Mouse (Mus musculus): Measurements from ENCODE around the gene Pdzd2. TPM values are rescaled to one million over a fixed set of nuclear protein-coding genes. Genes with fewer than 3 reads are reported as not detected.

Pdzd2 gene
- polyA plus RNA-seq, 1 experiment: 19.8 TPM

DNA sequence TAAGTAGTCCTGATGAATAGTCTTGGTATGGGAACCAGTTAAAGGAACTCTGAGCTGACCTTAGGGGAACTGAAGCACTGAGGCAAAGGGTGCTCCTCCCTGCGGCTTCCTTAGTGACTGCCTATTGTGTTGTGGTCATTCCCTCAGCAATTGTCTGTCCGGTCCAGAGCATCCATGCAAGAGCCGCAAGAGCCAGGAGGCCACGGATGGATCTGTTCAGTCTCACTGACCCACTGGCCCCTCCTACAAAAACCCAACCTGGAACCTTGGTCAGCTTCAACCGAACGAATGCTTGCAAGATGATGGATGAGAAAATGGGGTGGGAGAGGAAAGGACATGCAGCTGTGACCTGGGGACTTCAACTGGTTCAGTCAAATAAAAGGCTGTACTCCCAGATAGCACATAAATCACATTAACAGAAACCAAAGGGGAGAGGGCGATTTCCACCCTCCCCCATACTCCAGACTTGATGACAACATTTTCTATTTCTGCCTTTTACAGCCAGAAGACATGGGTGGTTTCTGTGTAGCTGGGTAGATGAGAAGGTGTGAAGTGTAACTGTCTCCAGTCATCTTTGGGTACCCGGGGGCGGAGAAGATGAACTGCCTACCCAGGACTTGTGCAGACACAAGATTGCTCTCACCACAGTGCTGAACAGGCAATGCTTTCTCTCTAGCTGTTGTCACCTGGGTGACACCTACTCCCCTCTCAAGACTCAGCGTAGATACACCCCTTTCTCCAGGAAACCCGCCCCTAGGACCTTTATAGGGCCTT, 181.9 kb downstream of the Pdzd2 start:
- H3K27ac ChIP-seq (ENCODE audit: insufficient read depth, low read length): no peak overlapping the region
- H3K4me3 ChIP-seq (ENCODE audit: insufficient read depth, low read length): no peak overlapping the region
- no peaks in the 10 kb centered on the region; the same call in 1 of the 2 replicates for H3K4me1 ChIP-seq (ENCODE audit: control insufficient read depth, insufficient read depth, low read length)
- TF ChIP-seq POLR2A (IDR thresholded peaks at IDR 0.05; ENCODE audit: extremely low read depth, insufficient read depth, low read length) (no peak), CTCF (IDR thresholded peaks at IDR 0.05; ENCODE audit: extremely low read depth, insufficient read depth, low read length) (no peak)

DNA sequence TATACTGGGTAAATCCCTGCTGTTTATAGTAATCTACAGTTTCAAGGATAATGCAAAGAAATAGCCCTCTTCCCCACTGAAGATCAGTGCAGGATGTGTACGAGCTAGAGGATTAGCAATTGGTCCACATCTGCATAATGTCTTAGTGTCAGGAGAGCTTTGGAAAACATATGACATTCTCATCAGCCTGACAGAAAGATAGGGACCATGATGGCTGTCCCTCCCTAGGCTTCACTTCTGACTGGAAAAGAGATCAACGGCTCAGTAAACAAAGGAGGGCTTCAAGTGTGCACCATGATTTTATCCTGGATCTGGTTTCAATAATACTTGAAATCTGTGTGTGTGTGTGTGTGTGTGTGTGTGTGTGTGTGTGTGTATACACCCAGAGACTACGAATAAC, 186.5 kb downstream of the Pdzd2 start:
- H3K4me1 ChIP-seq (ENCODE audit: control insufficient read depth, insufficient read depth, low read length): no peaks in the 10 kb centered on the region; the same call in 1 of the 2 replicates
- TF ChIP-seq CTCF (IDR thresholded peaks at IDR 0.05; ENCODE audit: extremely low read depth, insufficient read depth, low read length): no peak
- no peak for TF ChIP-seq POLR2A (IDR thresholded peaks at IDR 0.05; ENCODE audit: extremely low read depth, insufficient read depth, low read length)
- no peak overlapping the region for H3K27ac ChIP-seq (ENCODE audit: insufficient read depth, low read length)
- no peak overlapping the region for H3K4me3 ChIP-seq (ENCODE audit: insufficient read depth, low read length)

DNA sequence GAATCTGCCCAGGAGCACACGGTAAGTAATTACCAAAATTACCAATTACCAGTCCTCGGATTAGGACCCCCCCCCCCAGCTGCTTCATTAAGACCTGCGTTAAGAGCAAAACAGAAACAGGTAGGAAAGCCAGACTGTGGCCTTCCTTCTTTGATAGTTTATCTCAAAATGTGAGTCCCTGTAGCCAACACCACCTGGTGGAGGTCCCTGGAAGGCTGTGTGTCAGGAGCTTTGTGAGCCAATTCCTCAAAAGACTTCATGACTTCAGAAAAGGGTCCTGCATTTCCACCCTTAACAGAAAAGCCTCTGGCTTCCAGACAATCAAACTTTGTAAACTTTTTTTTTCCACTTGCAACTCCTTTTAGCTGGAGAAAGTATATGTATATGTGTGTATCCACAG, 188.8 kb downstream of the Pdzd2 start:
- TF ChIP-seq CTCF (IDR thresholded peaks at IDR 0.05; ENCODE audit: extremely low read depth, insufficient read depth, low read length) (no peak), POLR2A (IDR thresholded peaks at IDR 0.05; ENCODE audit: extremely low read depth, insufficient read depth, low read length) (no peak)
- H3K27ac ChIP-seq (ENCODE audit: insufficient read depth, low read length): no peak overlapping the region
- H3K4me3 ChIP-seq (ENCODE audit: insufficient read depth, low read length): no peak overlapping the region
- H3K4me1 ChIP-seq (ENCODE audit: control insufficient read depth, insufficient read depth, low read length): no peaks in the 10 kb centered on the region; the same call in 1 of the 2 replicates

DNA sequence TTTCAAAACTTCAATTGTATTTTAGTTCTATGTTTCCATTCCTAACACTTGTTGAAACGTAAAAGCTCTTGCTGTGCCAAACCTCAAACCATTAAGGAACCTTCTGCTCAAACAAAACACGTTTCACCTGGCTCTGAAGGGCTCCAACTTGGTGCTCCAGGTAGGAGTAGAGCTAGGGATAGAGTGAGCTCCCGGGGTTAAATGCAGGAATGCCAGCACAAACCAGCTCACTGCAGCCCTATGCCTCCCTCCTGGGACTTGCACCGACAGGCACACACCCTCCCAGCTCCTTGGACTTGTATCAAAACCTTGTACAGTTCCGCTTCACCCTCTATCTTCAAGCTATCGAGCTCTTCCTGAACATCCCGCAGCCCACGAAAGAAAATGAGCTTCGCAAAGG, 189.3 kb downstream of the Pdzd2 start:
- Histone ChIP-seq H3K4me1 (ENCODE audit: control insufficient read depth, insufficient read depth, low read length) (no peaks in the 10 kb centered on the region; the same call in 1 of the 2 replicates), H3K27ac (ENCODE audit: insufficient read depth, low read length) (no peak overlapping the region), H3K4me3 (ENCODE audit: insufficient read depth, low read length) (no peak overlapping the region)
- TF ChIP-seq POLR2A (IDR thresholded peaks at IDR 0.05; ENCODE audit: extremely low read depth, insufficient read depth, low read length) (no peak), CTCF (IDR thresholded peaks at IDR 0.05; ENCODE audit: extremely low read depth, insufficient read depth, low read length) (no peak)

DNA sequence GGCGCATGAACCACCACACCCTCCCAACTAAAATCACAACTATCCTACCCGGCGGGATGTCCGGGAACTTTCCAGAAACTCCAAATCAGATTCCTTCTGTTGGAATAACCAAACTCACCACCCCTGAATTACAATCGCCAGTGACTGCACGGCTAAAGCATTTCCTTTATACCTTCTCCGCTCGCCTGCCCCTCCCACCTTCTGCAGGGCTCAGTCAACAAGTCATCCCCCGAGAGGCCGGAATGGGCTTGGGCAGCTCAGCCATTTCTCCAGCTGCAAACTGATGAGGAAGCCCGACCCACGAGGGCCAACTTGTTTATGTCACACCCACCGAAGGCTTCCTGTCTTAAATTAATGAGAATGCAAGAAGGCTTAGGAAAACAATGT, 189.8 kb downstream of the Pdzd2 start:
- Histone ChIP-seq H3K4me1 (ENCODE audit: control insufficient read depth, insufficient read depth, low read length) (no peaks in the 10 kb centered on the region), H3K4me3 (ENCODE audit: insufficient read depth, low read length) (peak overlapping the region; percentile 25; the same call in 1 of the 2 replicates), H3K27ac (ENCODE audit: insufficient read depth, low read length) (no peak overlapping the region)
- TF ChIP-seq POLR2A (IDR thresholded peaks at IDR 0.05; ENCODE audit: extremely low read depth, insufficient read depth, low read length): no peak
- TF ChIP-seq CTCF (IDR thresholded peaks at IDR 0.05; ENCODE audit: extremely low read depth, insufficient read depth, low read length): no peak

DNA sequence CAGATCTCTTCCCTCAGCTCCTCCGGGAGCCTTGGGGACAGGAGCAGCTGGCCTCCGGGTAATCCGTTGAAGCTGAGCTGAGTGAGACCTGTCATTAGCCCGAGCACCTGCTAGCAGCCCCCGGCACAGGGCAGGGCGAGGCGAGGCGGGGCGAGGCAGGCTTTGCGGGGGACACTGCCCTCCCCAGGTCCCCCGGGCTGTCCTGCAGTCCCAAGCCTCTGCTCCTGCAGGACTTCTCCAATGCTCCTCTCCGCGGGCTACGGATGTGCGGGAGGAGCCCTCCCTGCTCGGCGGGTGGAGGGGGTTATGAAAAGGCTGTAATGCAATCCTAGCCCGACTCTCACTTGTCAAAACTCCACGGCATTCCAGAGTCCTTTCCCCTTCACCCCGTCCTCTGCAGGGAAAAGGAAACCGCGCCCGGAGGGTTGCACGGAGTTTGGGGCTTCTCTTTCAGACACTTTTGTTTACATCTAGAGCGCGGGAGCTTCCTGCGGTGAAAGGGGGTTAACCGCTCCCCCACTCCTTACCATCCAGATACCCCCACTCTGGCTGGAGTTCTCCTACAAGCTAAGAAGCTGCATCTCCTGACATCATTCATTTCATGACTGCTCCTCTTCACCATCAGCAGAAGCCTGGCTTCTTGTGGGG, 190.3 kb downstream of the Pdzd2 start:
- peak overlapping the region; percentile 25 for H3K4me3 ChIP-seq (ENCODE audit: insufficient read depth, low read length)
- TF ChIP-seq POLR2A (IDR thresholded peaks at IDR 0.05; ENCODE audit: extremely low read depth, insufficient read depth, low read length) (no peak), CTCF (IDR thresholded peaks at IDR 0.05; ENCODE audit: extremely low read depth, insufficient read depth, low read length) (no peak)
- H3K27ac ChIP-seq (ENCODE audit: insufficient read depth, low read length): no peak overlapping the region
- H3K4me1 ChIP-seq (ENCODE audit: control insufficient read depth, insufficient read depth, low read length): no peaks in the 10 kb centered on the region

DNA sequence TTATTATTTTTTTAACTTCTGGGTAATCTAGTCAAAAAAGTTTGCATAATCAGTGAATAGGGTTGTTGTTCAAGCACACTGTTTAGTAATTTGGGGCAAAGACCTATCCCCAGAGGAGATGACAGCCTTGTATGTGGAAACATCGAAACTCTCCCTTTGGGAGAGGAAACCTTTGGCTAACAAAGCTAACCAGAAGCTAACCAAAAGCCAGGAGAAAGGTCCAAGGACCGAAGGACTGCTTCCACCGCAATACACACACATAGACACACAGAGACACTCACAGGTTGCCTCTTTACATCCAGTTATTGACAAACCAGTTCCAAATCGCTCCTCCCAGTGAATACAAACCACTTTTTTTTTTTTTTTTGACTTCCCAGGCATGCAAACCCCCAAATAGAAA, 191.0 kb downstream of the Pdzd2 start:
- TF ChIP-seq CTCF (IDR thresholded peaks at IDR 0.05; ENCODE audit: extremely low read depth, insufficient read depth, low read length): no peak
- no peak for TF ChIP-seq POLR2A (IDR thresholded peaks at IDR 0.05; ENCODE audit: extremely low read depth, insufficient read depth, low read length)
- no peak overlapping the region for H3K27ac ChIP-seq (ENCODE audit: insufficient read depth, low read length)
- H3K4me3 ChIP-seq (ENCODE audit: insufficient read depth, low read length): no peak overlapping the region
- no peaks in the 10 kb centered on the region for H3K4me1 ChIP-seq (ENCODE audit: control insufficient read depth, insufficient read depth, low read length)

DNA sequence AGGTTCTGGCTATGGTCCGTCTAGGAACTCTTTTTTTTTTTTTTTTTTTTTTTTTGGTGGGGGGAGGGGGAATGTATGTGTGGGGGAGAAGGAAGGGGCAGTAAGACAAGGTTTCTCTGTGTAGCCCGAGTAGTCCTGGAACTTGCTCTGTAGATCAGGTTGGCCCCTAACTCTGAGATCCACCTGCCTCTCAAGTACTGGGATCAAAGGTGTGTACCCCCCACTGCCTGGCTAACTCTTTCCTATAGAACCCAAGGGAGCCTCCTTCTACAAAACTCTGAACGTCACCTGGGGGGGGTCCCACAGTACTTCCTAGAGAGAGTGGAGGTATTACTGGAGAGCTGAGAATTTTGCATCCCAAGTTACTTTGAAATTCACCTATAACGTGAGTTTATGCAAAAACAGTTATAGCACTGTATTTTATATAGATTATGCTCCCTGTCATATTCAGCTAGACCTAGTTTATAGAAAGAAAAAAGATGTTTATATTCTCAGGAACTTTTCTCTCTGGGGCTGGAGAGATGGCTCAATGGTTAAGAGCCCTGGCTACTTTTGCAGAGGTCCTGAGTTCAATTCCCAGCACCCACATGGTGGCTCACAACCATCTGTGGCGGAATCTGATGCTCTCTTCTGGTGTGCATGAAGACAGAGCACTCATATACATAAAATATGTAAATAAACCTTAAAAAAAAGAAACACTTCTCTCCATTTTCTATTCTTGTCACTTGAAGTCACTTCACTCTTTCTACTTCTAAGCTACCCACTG, 191.9 kb downstream of the Pdzd2 start:
- H3K27ac ChIP-seq (ENCODE audit: insufficient read depth, low read length): no peak overlapping the region
- no peaks in the 10 kb centered on the region for H3K4me1 ChIP-seq (ENCODE audit: control insufficient read depth, insufficient read depth, low read length)
- TF ChIP-seq POLR2A (IDR thresholded peaks at IDR 0.05; ENCODE audit: extremely low read depth, insufficient read depth, low read length): no peak
- no peak for TF ChIP-seq CTCF (IDR thresholded peaks at IDR 0.05; ENCODE audit: extremely low read depth, insufficient read depth, low read length)
- no peak overlapping the region for H3K4me3 ChIP-seq (ENCODE audit: insufficient read depth, low read length)

DNA sequence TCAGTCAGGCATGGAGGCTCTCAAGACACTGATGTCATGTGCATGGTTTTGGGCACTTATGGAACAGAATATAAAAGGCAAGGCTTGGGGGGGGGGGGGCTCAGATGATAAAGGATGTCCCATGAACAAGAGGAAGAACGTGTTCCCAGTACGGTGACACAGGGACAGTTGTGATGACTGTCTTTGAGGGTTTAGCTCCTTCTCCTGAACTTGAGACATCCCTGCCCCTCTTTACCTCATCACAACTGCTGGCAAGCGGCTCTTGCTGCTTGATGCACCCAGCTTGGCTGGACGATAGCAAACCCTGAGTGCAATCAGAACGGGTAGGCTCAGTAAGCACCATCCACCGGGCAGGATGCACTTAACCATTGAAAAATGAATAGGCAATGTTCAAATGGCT, 192.9 kb downstream of the Pdzd2 start:
- H3K4me3 ChIP-seq (ENCODE audit: insufficient read depth, low read length): no peak overlapping the region
- no peaks in the 10 kb centered on the region for H3K4me1 ChIP-seq (ENCODE audit: control insufficient read depth, insufficient read depth, low read length)
- TF ChIP-seq CTCF (IDR thresholded peaks at IDR 0.05; ENCODE audit: extremely low read depth, insufficient read depth, low read length): no peak
- TF ChIP-seq POLR2A (IDR thresholded peaks at IDR 0.05; ENCODE audit: extremely low read depth, insufficient read depth, low read length): no peak
- no peak overlapping the region for H3K27ac ChIP-seq (ENCODE audit: insufficient read depth, low read length)
